Mouse (Mus musculus) layer of hippocampus, postnatal 10 days (tissue): ENCODE data around the gene Aldh1a1. TPM values are rescaled to one million over a fixed set of nuclear protein-coding genes. Genes with fewer than 3 reads are reported as not detected.
A peak's percentile ranks its signal among the peaks of the same experiment; 100 is the strongest.
"Not testable (repeated sequence)": the region's sequence is repeated elsewhere in the genome, so short reads cannot be mapped to it uniquely, and the experiment has no call there.

Source experiments
- DNase-seq, 2 experiments: peaks; one replicate each; pipeline ENCODE4 v3.0.0; 2021; ENCODE audit warnings: low spot score in 2 of 2
- long read RNA-seq: library from polyadenylated mRNA; stranded (forward); transcript quantifications from one replicate; pipeline ENCODE4 v2.0.0, GENCODE M21; 2023
- total RNA-seq, 2 experiments: library from RNA; stranded (reverse); gene quantifications; 2 replicates each; pipeline ENCODE4 v1.2.3; 2021

The Aldh1a1 gene
- total RNA-seq = 10 to 100 TPM; 22.3 to 24.4 TPM
- long read RNA-seq, transcript Aldh1a1-206 (16 exons, 2,358 nt) = major isoform, 7 of 23 reads
- long read RNA-seq, partial matches to known transcripts = 5 of 23 reads
- long read RNA-seq, other reads (novel, unspliced or antisense) = 10 of 23 reads

- no peak for DNase-seq
These were observed at the start of gene Aldh1a1 for GRCm38 (mm10) chr19:20492491-20492890. Gene Aldh1a1 (plus strand): TSS chr19:20492715.

DNA sequence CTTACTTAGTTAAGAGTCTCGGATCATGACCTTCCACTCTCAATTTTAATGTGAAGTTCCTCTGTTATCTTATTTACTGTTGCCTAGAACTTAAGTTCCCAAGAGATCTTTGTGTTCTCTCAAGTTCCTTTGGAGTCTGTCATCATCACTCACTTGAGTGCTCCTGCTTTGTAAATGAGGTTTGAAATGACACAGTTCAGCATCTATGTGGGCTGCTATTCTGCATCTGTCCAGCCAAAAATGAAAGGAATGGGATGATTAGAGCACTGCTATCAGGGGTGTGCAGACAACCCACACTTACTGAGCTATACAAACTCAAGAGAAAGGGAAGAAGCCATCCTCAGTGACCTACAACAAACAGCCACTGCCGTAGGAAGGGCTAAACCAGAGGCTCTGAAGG lies 44.7 kb upstream of the Aldh1a1 start:
- DNase-seq = no peak

GRCm38 (mm10) chr19:20449546-20449945 lies 43.0 kb upstream of the Aldh1a1 start:
- DNase-seq = peak; percentile 26 to 37

- DNase-seq = no peak
These were observed 41.5 kb upstream of the Aldh1a1 start for GRCm38 (mm10) chr19:20451045-20451444.

DNA sequence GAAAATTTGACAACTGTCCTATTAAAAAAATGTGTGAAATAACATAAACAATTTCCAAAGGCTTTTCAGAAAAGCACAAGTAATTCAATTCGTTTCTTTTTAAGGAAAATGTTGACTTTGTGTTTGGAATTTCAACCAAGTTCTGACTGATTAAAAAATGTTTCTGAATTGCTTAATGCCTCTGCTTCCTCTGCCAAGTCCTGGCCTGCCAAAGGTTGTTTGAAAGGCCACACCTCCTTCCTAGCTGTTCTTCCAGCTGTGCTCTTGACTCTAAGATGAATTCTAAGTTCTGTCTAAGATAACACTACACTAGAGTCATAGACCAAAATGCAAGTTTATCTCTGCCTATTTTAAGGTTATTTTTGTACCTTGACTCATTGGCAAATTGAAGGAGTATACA lies 8.0 kb upstream of the Aldh1a1 start:
- DNase-seq = no peak

GRCm38 (mm10) chr19:20491950-20492349 lies 565 bp upstream of the Aldh1a1 start:
- DNase-seq = peak; percentile 9 to 19

DNA sequence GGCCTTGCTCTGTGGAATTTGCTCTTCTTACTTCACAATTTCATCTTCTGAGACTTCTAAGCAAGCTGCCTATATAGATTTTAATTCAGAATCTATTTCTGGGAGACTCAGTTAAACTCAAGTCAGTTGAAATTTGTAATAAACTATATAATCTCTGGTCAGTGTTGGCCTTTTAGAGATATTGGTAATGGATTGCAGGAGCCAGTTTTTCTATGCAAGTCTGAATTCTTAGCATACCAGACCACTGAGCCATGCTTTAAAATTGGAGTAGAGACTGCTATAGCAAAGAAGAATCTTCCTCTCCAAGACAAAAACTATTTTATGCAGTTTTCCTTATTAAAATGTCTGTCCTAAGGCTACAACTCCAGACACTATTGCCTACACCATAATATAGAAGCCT lies 4.0 kb downstream of the Aldh1a1 start:
- DNase-seq = no peak

- DNase-seq = no peak
These were observed 12.8 kb downstream of the Aldh1a1 start for GRCm38 (mm10) chr19:20505359-20505758.

DNA sequence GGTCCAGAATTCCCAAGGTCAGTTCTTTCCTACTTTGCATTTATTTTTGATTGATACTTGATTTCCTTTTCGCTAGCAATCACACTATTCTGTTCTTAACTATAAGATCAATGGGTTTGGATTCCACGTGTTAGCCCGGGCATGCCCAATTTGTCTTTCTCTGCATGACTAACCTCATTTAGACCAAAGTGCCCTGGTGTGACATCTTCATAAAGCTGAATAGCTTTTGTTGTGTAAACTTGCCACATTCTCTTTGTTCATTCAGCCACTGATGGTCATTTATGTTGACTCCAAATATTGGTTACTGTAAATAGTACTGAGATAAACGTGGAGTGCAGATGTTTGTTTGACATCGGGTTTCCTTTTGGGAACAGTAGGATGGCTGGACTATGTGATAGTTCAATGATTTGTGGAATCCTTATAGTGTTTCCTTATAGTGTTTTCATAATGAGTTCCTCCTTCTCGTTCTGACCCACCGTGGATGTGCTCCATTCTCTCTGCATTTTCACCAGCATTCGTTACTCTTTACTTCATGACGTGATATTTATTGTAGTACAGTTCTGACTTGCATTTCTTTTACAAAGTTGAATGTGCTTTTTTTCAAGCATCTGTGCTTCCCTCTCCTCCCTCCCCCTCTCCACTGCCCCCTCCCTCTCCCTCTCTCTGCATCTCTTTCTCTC lies 14.6 kb downstream of the Aldh1a1 start:
- DNase-seq = no peak

- DNase-seq = no peak
These were observed 16.1 kb downstream of the Aldh1a1 start for GRCm38 (mm10) chr19:20508609-20509008.

DNA sequence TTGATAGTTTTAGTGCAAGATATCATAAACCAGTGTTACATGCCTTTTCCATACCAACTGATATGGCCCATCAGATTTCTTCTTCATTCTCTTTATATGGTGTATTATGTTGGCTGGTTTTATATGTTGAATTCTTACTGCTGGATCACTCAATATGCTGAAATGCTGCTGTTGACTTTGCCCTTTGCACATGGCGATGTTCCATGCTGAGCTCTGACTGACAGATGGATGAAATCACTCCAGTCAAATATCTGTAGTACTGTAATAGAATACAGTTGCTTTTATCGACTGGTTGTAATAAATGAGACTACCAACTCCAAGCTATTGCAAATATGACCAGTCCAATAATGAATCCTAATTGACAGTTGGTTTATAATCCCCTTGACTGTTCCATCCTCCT lies 19.5 kb downstream of the Aldh1a1 start:
- no peak for DNase-seq

GRCm38 (mm10) chr19:20513181-20513580 lies 20.7 kb downstream of the Aldh1a1 start:
- no peak for DNase-seq

DNA sequence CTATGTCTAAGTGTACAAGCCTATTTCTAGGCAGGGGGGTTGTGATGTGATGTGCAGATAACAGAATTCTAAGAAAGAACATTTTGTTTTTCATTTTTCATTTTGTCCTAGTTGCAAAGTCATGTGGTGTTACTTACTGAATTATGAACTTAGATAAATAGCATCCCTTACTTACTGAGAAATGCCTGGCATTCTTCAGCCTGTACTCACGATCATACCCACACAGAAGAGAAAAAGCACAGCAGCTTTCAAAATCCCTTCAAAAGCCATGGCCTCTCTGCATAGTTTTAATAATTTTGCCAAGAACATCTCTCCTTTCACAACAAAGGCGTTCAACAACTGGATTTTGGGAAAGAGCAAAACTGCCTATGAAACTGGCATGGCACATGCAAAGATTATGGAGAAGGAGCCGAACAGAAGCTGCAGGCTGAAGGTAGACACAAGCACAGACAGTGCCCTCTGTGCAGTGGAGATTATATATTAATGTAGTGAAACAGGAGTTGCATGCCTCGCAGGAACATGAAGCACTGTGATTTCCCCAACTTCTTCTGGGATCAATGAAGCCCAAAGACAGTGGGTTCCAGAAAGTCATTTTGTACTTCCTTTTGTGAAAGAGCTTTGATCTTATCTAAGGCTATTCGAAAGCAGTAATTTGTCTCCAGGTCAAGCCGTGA lies 21.3 kb downstream of the Aldh1a1 start:
- DNase-seq = no peak

- DNase-seq = no peak
These were observed 24.0 kb downstream of the Aldh1a1 start for GRCm38 (mm10) chr19:20516481-20516880.

GRCm38 (mm10) chr19:20529156-20529555 lies 36.6 kb downstream of the Aldh1a1 start:
- DNase-seq = not testable (repeated sequence)

GRCm38 (mm10) chr19:20529921-20530696 lies 37.6 kb downstream of the Aldh1a1 start:
- DNase-seq = no peak

- peak in 1 of 2 experiments; percentile 24 for DNase-seq
These were observed 44.0 kb downstream of the Aldh1a1 start for GRCm38 (mm10) chr19:20536538-20536937.

GRCm38 (mm10) chr19:20541044-20541443 lies 48.5 kb downstream of the Aldh1a1 start:
- DNase-seq = no peak

DNA sequence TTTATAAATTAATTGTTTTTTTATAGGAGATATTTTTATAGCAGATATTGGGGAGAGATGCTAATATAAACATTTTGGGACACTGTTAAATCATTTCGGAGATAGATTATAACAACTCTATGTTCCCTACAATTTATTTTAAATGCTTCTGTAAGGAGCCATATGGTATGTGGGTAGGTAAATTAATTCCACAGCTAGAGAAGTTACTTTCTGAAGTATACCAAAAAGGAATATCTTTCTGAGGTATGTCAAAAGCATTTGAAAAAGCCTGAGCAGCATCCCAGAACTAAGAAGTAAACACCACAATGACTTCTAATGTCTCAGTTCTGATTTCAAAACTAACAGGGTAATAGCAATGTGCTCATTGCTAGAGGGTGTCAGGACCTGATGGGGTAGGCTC lies 49.4 kb downstream of the Aldh1a1 start:
- DNase-seq = no peak

- no peak for DNase-seq
These were observed 51.3 kb downstream of the Aldh1a1 start for GRCm38 (mm10) chr19:20543816-20544215.

GRCm38 (mm10) chr19:20544941-20545340 lies 52.4 kb downstream of the Aldh1a1 start:
- DNase-seq = no peak

- no peak for DNase-seq
These were observed 54.5 kb downstream of the Aldh1a1 start for GRCm38 (mm10) chr19:20547025-20547424.
